Mouse (Mus musculus) embryo, embryonic 11 days (tissue): ENCODE data around the gene Phlpp1.
"Not testable (repeated sequence)": the region's sequence is repeated elsewhere in the genome, so short reads cannot be mapped to it uniquely, and the experiment has no call there.

Source experiments
- DNase-seq: peaks from one replicate; pipeline ENCODE4 v3.0.0-alpha.2; 2015

Phlpp1 gene

DNA sequence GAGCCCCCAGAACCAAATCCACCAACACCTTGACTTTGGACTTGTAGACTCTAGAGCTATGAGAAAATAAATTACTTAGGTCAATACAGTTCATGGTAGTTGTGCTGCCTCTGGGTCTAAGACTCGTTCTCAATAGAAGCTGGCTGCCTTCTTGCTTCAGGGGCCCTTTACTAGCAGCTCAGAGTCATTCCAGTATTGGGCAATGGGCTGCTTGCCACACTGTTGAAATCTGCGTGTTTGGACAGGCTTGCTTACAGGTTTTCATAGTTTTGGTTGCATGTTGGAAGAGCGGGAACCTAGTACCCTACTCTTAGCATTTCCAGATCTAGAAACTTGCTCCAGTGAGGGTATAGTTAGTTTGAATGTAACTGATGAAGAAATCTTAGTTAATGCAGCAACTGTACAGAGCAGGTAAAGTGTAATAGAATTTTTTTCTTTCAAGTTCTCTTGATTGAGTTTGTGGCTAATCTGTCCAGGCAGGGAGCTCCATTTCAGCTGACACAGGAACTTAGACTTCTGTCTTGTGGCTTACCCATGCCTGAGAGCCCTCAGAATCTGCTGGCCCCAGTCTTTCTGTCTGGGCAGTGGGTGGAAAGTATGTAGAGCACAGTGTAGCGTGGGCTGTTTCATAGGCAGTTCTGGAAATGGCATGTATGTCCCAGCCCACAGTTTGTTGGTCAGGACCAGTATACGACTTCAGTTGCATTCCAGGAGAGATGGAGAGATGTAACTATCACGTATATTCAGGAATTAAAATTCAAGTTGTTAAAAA is 96.7 kb downstream of the Phlpp1 start:
- DNase-seq, result no peak

DNA sequence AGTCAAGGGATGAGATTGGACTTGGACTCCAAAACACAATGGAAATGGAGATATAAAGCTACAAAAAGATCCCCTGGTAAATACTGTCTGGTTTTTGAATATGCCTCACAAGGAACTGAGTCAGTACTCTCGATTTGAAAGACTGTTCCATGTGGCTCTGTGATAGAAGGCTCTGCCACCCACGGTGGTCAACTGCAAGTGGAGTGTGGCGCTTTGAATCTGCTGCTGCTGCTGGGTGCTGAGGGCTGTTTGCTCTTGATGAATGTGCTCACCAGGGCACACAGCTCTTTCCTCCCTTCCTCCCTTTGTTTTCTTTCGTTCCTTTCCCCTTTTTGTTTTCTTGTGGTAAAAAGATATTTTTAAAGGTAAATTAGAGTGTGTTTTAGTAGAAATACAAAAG is 97.8 kb downstream of the Phlpp1 start:
- no peak for DNase-seq

DNA sequence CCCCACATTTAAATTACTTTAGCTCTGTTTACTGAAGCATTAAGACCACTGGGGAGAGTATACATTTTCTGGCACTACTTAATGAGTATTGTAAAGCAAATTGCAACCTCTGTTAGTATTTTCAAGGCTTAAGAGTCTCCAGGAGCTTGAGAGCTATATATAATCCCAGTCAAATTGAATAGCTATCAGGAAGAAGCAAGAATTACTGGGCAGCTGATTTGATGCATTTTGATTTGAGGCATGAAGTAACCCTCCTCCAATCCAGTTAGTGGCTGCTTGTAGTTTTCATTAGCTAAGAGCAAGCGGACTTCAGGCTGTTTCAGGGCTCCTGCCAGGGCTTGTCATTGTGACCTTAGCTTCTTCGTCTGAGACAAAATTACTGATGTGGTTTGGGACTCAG is 101.4 kb downstream of the Phlpp1 start:
- DNase-seq, result no peak

DNA sequence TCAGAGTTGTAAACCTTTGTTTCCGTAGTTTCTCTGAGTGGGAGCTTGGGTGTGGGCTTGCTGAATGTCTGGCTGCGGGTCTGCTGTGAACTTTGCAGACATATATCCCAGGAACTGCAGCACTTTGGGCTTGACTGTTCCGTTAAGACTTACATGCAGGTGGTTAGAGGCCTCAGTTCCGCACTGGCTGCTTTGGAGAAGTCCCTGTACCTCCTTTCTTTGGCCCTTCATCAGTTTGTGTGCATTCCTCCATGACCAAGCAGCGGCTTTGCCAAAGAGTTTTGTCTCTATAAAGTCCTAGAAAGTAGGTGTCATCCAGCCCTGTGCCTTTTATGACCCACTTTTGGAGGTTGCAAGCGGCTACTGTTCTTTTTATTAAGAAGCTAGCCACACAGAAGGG is 102.2 kb downstream of the Phlpp1 start:
- DNase-seq, result no peak

DNA sequence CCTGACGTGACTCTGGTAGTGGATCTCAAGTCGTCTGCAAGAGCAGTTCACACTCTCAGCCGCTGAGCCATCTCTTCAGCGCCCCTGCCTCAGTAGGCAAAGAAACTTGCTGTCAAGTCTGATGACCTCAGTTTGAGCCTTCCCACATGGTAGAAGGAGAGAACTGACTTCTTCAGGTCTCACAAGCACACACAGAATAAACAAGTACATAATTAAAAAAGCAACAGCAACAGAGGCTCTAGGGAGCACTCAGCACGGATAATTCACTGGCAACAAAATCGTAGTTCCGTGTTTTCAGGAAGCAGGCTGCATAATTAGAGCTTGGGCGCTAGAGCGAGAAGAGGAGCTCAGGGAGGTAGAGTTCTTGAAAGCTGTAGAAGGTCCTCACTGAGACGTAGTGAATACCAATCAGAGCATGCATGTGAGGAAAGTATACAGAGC is 103.0 kb downstream of the Phlpp1 start:
- no peak for DNase-seq

DNA sequence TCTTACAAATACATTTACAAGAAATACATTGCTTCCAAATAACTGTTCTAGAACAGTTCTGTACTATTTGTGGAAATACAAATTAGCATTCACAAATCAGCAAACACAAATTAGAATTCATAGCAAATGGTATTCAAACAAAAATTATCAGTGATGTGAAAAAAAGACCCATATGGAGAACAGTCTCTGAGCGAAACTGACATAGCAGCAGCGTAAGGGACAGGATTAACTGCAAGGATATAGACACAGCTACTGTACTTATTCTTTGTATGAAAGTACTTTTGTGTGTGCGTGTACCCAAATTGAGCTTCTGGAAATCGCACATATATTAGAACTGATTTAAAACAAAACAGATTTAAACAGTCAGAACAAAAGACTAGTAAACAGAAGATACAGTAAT is 103.6 kb downstream of the Phlpp1 start:
- DNase-seq, result no peak

DNA sequence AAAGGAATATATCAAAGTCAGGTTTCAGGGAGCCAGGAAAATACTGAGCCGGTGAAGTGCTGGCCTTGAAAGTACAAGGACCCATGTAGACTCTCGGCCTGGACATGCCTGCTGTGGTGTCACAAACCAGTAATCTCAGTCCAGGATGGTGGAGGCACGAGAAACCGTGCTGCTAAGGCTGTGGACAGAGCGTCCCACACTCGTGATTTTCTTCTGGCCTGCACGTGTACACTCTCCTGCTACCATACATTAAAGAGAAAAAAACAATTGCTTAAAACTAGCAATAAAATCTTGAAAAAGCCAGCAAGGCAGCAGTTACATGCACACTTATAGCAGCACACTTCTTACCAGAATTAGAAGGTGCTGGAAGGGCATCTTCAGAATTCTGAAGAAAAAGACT is 104.2 kb downstream of the Phlpp1 start:
- no peak for DNase-seq

DNA sequence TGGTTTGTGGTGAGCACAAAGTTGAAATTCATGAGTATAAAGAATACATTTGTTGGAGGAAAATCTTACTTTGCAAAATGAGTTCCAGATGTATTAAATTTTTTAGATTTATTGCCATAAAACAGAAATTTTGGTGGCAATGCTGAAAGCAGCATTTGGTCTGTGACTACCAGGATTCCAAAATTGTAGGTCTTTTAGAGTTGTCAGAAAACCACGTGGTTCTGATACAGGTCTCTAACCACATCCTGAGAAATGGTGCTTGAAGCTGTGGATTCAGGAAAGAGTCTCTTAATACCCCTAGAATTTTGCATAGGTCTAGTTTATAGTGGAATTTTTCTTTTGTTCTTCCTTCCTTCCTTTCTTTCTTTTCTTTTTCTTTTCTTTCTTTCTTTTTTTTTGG is 105.3 kb downstream of the Phlpp1 start:
- DNase-seq, result no peak

DNA sequence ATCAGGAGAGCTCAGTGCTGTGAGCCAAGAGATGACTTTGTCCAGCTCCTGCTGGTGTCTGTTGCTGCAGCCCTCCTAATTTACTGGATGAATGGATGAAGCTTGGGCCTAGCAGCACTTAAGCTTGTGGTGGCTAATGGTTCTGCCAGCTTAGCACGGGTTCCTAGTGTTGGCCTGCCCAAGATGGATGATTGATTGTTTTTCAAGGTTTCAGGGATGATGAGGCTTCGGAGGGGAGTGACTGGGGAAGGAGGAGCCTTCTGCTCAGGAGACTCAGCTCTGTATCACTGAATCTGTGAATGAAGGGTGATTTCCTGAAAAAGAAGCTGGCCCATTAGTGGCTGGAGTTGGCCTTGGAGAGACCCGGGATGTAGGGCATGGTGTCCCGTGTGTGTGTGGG is 105.7 kb downstream of the Phlpp1 start:
- DNase-seq, result peak; percentile 20

DNA sequence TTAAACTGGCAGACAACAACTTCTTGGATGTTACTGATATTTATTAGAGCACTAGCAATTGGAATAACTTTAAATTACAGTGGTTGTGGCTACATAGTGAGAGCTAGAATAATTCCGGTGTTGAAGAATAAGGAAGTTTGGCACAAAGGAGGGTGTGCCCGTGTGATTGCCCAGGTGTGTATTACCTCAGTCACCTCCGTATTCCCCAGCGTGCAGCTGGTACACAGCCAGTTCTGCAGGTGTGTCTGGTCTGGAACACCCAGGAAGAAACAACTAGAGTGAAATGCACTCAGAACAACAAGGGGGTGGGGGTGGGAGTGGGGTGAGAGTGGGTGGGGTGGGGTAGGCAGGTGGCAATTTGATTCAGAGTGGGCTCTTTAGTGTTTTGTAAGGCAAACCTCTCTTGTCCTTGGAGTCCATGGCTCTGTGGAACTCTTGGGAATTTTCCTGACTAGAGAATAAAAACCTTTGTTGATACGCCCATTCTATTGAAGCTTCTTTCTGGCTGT is 107.1 kb downstream of the Phlpp1 start:
- no peak for DNase-seq

DNA sequence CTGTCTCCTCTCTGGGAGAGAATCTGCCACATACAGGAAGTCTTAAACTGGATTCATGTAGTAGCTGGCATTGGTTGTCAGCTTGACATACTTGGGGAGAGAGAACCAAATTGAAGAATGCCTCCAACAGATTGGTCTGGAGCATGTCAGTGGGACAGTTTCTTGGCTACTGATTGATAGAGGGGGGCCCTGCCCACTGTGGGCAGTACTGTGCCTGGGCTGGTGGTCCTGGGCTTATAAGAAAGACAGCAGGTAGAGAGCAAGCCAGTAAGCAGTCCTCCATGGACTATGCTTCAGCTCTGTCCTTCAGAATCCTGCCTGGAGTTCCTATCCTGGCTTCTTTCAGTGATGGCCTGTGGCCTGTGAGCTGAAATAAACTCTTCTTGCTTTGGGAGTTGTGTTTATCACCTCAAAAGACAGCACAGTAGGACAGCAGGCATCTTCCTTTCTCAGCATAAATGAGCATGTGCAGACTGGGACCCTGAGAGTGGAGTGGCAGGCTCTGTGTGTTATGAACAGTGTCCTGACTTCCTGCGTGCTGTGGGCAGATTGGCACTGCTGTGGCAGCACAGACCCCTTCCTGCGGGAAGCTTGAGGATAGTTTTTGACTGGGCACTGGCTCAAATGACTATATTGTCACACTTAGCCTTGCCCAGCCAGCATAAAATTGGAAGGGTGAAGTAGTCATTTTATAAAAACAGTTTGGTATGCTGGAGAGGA is 108.0 kb downstream of the Phlpp1 start:
- DNase-seq, result no peak

DNA sequence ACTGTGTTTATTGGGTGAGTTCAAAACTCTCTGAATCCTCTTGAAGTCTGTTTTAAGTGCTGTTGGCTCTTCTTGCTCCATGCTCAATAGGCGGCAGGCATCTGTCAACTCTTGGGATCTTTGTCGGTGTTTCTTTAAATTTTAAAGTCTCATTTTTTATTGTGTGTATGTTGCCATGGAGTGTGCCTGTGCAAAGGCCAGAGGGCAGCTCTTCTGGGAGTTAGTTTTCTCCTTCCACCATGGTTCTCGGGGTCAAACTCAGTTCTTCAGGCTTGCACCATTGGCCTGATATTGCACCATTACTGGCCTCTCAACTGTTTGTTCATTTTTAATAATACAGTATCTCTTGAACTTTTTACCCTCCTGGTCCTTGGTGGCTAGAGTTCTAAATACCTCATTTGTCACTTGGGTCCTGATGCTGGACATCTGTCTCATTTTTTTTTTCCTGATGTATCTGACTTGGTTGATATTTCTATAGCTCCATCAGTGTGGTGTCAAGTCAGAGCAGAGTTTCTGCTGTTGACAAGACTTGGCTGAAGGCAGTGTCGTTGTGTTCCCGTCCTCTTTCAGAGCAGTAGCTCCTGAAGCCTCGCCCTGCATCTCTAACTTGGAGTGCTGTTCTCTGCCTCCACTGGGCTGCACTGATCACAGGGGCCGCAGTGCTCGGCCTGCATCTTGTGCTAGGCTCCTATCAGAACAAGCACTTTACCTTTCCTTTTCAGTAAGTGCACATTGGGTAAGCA is 108.8 kb downstream of the Phlpp1 start:
- DNase-seq, result no peak

DNA sequence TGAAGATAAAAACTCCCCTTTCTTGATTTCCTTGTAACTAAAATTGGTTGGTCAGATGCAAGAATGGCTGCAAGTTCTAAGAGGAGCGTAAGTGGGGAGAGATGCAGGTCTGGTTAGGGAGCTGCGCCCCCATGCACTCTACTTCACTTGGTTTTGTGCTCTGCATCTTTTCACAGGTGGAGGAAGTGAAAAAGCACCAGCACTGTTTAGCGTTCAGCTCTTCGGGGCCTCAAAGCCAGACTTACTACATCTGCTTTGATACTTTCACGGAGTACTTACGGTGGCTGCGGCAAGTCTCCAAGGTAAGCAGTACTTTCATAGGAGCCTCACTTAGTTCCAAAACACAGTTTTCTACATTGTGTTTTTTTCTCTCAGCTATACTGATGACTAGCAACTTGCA is 115.3 kb downstream of the Phlpp1 start:
- DNase-seq, result no peak

DNA sequence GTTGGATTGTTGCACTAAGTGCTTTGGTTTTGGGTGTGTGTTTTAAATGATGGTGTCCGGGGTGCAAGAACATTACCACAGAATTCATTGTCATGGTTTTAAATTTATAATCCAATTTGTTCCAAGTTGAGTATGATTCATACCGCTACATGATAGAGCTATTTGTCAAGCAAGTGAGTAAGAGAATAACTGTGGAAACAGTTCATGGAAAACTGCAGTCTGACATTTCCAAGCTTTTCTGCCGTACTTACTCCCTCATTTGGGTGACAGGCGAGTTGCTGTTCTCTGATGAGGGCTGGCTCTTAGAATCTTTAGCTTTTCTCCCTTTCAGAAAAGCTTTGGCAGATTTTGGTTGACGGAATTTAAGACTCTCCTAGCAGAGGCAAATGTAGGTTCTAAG is 117.5 kb downstream of the Phlpp1 start:
- no peak for DNase-seq

DNA sequence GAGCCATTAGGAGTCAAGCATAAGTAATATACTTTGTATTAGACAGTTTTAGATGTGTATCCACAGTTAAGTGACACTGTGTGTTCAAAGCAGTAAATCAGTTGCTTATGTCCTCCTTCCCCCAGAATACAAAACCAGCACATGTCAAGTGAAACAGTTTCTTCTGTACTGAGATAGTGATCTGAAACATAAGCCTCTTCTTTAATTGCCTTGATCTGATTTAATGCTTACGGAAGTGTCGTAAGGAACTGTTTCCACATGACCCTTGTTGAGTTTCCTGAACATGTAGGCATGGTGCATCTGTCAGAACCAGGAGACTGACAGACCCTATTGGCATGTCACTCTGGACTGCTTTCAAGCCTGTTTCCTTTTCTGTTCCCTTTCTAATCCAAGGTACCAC is 118.0 kb downstream of the Phlpp1 start:
- DNase-seq, result no peak

DNA sequence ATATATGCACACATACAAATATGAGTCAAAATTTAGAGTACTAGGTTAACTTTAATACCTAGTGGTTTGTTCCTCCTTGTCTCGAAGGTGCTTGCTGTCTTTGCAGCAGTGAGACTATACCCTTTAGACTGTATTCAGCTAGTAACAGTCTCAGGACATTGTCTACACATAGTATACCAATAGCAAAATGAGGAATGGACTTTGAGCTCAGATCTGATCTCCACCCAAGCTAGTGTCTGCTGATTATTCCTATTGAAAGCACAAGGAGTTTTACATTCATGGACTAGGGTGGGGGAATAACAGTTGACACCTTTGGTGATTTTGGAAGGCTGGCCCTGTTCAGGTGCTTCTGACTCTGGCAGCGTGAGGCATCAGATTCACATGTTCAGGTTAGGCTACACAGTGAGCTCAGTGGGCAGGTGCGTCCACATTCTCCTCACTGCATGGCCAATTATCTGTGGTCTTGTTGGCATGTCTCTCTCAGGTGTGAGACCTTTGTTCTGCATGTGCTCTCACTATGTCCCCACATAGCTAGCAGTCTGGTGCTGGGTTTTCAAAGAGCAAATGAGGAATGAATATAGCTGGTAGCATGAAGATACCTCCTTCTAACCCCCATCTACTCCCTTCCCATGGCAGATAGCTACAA is 138.0 kb downstream of the Phlpp1 start:
- no peak for DNase-seq

DNA sequence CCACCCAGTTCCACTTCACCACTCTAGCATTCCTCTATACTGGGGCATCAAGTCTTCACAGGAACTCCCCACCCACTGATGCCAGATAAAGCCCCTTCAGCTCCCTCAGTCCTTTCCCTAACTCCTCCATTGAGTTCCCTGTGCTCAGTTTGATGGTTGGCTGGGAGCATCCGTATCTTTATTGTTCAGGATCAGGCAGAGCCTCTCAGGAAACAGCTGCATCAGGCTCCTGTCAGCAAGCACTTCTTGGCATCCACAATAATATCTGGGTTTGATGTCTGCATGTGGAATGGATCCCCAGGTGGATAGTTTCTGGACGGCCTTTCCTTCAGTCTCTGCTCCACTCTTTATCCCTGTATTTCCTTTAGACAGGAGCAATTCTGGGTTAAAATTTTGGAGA is 138.7 kb downstream of the Phlpp1 start:
- DNase-seq, result no peak

DNA sequence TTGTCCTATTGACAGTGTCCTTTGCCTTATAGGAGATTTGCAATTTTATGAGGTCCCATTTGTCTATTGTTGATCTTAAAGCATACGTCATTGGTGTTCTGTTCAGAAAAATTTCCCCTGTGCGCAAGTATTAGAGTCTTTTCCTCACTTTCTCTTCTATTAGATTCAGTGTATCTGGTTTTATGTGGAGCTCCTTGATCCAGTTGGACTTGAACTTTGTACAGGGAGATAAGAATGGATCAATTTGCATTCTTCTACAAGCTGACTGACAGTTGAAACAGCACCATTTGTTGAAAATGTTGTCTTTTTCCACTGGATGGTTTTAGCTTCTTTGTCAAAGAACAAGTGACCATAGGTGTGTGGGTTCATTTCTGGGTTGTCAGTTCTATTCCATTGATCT is 140.3 kb downstream of the Phlpp1 start:
- not testable (repeated sequence) for DNase-seq

DNA sequence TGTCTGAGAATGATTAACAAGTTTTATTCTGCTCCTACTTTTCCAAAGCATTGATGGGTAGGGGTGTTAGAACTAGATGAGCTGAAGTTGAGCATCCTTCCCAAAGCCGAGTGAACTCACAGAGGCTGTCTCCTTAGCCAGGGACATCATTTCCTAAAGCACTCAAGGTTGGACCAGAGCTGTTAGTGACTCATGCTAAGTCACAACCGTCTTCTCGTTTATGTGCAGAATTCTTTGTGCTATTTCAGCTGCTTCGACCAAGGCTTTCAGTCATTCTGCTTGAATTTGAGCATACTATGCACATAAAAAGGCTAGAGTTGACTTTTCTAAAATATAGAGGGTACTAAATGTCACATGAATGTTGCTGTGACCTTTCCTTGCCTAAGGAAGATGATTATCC is 142.9 kb downstream of the Phlpp1 start:
- no peak for DNase-seq

DNA sequence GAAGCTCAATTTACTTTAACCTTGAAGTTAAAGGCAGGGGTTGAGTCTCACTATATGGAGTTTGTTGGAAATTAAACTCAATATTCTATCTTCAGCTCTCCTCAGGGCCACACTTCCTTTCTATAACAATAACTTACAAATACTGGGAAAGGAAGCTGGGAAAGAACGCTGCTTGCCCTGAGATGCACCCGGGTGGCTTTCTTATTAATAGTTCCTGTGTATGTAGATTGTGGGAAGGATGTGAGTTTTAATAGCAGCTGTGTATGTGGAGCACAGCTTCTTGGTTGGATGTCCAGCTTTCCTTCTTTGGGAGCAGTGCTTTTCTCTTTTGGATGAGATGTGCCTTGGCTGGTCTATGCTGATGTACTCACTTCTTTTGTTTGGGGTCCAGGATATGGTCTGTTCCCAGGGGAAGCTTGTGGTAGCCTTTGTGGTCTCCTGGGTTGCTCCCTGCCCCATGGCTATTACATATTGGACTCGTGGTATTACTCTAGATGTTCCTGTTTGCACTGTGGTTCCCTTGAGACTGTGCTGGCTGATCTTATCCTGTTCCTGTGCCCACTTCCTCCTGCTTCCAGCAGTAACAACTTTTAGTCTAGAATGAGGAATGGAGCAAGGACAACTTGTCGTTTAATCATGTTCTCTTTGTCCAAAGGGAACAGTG is 145.2 kb downstream of the Phlpp1 start:
- DNase-seq, result no peak

DNA sequence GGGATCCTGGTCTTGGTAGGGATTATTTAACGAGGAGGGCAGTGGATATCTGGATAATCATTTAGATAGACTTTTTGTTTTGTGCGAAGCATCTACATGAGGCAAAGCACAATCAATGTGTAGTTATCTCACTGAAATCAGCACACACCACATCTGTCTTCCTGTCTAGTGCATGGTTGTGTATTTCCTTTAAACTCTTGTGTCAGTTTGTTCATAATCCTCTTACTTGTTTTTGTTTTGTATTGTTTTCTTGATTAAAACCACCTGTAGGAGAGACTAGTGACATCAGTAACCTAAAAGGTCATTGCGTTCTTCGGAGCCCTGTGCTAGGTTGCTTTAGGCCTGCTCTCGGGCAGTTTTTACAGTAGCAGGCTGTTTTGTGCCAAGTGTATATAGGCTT is 146.8 kb downstream of the Phlpp1 start:
- no peak for DNase-seq

DNA sequence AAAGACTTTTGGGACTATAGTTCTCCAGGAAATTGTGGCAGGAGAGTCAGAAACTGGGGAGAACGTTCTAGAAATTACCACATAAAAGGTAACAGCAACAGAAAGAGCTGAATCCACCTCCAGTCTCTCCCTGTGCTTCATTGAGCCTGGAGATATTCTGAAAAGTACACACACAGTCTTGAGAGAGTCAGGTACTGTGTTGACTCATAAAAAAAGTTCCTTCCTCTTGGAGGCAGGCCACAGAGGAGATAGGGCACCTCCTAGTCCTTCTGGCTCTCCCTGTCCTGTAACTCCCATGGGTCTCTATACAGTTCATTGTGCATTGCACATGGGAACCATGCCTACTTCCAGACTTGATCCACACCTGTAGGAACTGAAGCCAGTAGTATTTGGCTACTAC is 149.0 kb downstream of the Phlpp1 start:
- no peak for DNase-seq
